Mouse (Mus musculus) brain, embryonic 14.5 days (tissue): ENCODE data around the gene Cry2. TPM values are rescaled to one million over a fixed set of nuclear protein-coding genes. Genes with fewer than 3 reads are reported as not detected.
A peak's percentile ranks its signal among the peaks of the same experiment; 100 is the strongest.
"Not testable (repeated sequence)": the region's sequence is repeated elsewhere in the genome, so short reads cannot be mapped to it uniquely, and the experiment has no call there.

Experiments
- DNase-seq: peaks from one replicate; pipeline ENCODE4 v3.0.0-alpha.2; 2011; ENCODE audit warnings: low read depth
- CTCF ChIP-seq: fragments of 200-500 bp; IDR thresholded peaks from 2 replicates; pipeline ENCODE4 v1.5.1; 2012; ENCODE audit warnings: inconsistent platforms, mild to moderate bottlenecking, moderate library complexity, borderline replicate concordance; ENCODE audit not compliant: insufficient read depth, insufficient read length; ENCODE audit errors: extremely low read depth
- POLR2A ChIP-seq: fragments of 200-500 bp; IDR thresholded peaks from 2 replicates; pipeline ENCODE4 v1.6.1; 2012; ENCODE audit warnings: mild to moderate bottlenecking, inconsistent platforms, borderline replicate concordance; ENCODE audit not compliant: poor library complexity, insufficient read depth, insufficient read length, severe bottlenecking; ENCODE audit errors: extremely low read depth
- polyA plus RNA-seq: library from polyadenylated mRNA; depleted of rRNA; stranded (reverse); fragments of >200 nt; gene quantifications from 2 replicates; pipeline ENCODE4 v1.2.3, GENCODE M21; 2012; rRNA removed

Cry2 gene
- 24.1 and 31.1 TPM in 2 replicates for polyA plus RNA-seq

GRCm38 (mm10) chr2:92433578-92434374 is at the start of gene Cry2:
TSS of gene Cry2 (minus strand) at chr2:92434043.
- DNase-seq: peak; percentile 99
- TF ChIP-seq POLR2A: peak; percentile 96
- TF ChIP-seq CTCF: no peak

- DNase-seq: no peak
- no peak for TF ChIP-seq CTCF
- TF ChIP-seq POLR2A: no peak
Observed at GRCm38 (mm10) chr2:92483505-92483904, 49.7 kb upstream of the Cry2 start.

GRCm38 (mm10) chr2:92482551-92482950 is 48.7 kb upstream of the Cry2 start:
- DNase-seq: no peak
- TF ChIP-seq POLR2A: no peak
- TF ChIP-seq CTCF: no peak

GRCm38 (mm10) chr2:92478313-92478688 is 44.5 kb upstream of the Cry2 start:
- TF ChIP-seq POLR2A (no peak), CTCF (no peak)
- DNase-seq: no peak

- DNase-seq: no peak
- TF ChIP-seq CTCF (no peak), POLR2A (no peak)
Observed at GRCm38 (mm10) chr2:92477672-92478312, 43.9 kb upstream of the Cry2 start.

GRCm38 (mm10) chr2:92476580-92476979 is 42.7 kb upstream of the Cry2 start:
- not testable (repeated sequence) for DNase-seq

GRCm38 (mm10) chr2:92475711-92476110 is 41.9 kb upstream of the Cry2 start:
- TF ChIP-seq POLR2A (no peak), CTCF (no peak)
- DNase-seq: no peak

GRCm38 (mm10) chr2:92474920-92475319 is 41.1 kb upstream of the Cry2 start:
- DNase-seq: no peak
- TF ChIP-seq CTCF (no peak), POLR2A (no peak)

- no peak for DNase-seq
- TF ChIP-seq POLR2A (no peak), CTCF (no peak)
Observed at GRCm38 (mm10) chr2:92471886-92472670, 38.2 kb upstream of the Cry2 start.

GRCm38 (mm10) chr2:92464690-92465089 is 30.8 kb upstream of the Cry2 start:
- TF ChIP-seq CTCF (no peak), POLR2A (no peak)
- no peak for DNase-seq

GRCm38 (mm10) chr2:92461215-92461614 is 27.4 kb upstream of the Cry2 start:
- no peak for DNase-seq
- TF ChIP-seq CTCF: no peak
- TF ChIP-seq POLR2A: no peak
